Mouse (Mus musculus): ENCODE data around the gene Cox20.

DNA sequence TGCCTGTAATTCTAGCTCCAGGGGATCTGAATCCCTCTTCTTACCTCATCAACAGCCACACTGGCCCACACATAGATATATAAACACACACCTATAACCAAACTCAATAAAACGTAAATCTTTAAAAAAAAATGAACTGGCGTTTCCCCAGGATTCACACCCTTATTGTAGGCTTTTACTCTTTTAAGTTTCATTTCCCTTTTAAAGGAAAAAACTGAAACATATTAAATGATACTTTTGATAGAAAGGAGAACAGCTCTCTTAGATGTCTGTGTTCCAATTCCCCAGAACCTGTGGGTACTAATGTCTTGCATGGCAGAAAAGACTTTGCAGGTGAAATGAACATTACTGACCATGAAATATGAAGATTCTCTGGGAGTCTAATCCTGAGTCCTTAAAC lies 31.9 kb downstream of the Cox20 start:
- TF ChIP-seq POLR2A (IDR thresholded peaks at IDR 0.05; ENCODE audit: borderline replicate concordance, low read depth, low read length) (no peak), CTCF (IDR thresholded peaks at IDR 0.05; ENCODE audit: low read depth, low read length) (no peak)
